Mouse (Mus musculus) thymus, postnatal 14 days (tissue): ENCODE measurements at regions not wholly inside any gene's neighbourhood (a gene's known extent, or its start where the extent isn't known, plus 50 kb on each side); places are given as distances from the start of the nearest gene placed in this dataset.
A peak's percentile ranks its signal among the peaks of the same experiment; 100 is the strongest.
"Not testable (repeated sequence)": the region's sequence is repeated elsewhere in the genome, so short reads cannot be mapped to it uniquely, and the experiment has no call there.

Experiments
- DNase-seq: peaks from one replicate; pipeline ENCODE4 v3.0.0; 2021

- no peak for DNase-seq
These were observed 56.7 kb upstream of the Lrrc8b start for GRCm38 (mm10) chr5:105358902-105359301.

- DNase-seq = not testable (repeated sequence)
These were observed 59.2 kb upstream of the Lrrc8b start for GRCm38 (mm10) chr5:105356393-105356792.

GRCm38 (mm10) chr5:105354041-105354440 is 60.5 kb upstream of the Gbp6 start:
- DNase-seq = no peak

- DNase-seq = no peak
These were observed 53.0 kb upstream of the Gbp6 start for GRCm38 (mm10) chr5:105346463-105346862.

GRCm38 (mm10) chr5:105345953-105346352 is 52.5 kb upstream of the Gbp6 start:
- DNase-seq = peak; percentile 49

- DNase-seq = no peak
These were observed 51.6 kb upstream of the Gbp6 start for GRCm38 (mm10) chr5:105344808-105345732.

- not testable (repeated sequence) for DNase-seq
These were observed 50.3 kb upstream of the Gbp6 start for GRCm38 (mm10) chr5:105343816-105344215.
